Mouse (Mus musculus) thymus, postnatal 36 days (tissue): ENCODE measurements around the gene Hes3.

ENCODE experiments used
- DNase-seq, 2 experiments: peaks; one replicate each; pipeline ENCODE4 v3.0.0; 2022; ENCODE audit warnings: mixed read lengths in 2 of 2

Hes3 gene

GRCm38 (mm10) chr4:152291562-152291961, at the start of gene Hes3:
Gene Hes3 (minus strand): TSS chr4:152291662.
- DNase-seq: no peak

- peak; percentile 17 to 29 for DNase-seq
These were observed 49.3 kb upstream of the Hes3 start for GRCm38 (mm10) chr4:152340584-152341284.

DNA sequence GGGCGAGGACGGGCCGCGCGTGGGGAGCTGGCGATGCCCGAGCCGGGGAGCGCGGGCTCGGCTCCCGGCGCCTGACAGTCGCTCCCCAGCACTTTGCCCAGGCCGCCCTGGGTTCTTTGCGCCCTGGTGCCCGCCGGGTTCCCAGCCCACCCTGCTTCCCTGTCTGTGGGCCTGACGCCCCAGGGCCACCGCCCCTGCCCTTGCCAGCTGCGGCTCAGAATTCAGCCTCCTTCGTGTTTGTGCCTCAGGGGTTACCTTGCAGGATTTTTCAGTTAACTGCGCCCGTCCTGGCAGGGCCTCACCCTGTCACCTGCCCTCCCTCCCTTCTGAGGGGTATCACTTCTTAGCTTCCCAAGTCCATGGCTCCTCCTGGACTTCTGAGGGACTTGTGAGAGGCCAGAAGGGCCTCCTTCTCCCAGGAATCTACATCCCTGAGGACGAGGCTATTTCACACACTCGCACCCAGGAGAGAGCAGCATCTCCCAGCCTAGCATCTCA, 47.9 kb upstream of the Hes3 start:
- DNase-seq: no peak

DNA sequence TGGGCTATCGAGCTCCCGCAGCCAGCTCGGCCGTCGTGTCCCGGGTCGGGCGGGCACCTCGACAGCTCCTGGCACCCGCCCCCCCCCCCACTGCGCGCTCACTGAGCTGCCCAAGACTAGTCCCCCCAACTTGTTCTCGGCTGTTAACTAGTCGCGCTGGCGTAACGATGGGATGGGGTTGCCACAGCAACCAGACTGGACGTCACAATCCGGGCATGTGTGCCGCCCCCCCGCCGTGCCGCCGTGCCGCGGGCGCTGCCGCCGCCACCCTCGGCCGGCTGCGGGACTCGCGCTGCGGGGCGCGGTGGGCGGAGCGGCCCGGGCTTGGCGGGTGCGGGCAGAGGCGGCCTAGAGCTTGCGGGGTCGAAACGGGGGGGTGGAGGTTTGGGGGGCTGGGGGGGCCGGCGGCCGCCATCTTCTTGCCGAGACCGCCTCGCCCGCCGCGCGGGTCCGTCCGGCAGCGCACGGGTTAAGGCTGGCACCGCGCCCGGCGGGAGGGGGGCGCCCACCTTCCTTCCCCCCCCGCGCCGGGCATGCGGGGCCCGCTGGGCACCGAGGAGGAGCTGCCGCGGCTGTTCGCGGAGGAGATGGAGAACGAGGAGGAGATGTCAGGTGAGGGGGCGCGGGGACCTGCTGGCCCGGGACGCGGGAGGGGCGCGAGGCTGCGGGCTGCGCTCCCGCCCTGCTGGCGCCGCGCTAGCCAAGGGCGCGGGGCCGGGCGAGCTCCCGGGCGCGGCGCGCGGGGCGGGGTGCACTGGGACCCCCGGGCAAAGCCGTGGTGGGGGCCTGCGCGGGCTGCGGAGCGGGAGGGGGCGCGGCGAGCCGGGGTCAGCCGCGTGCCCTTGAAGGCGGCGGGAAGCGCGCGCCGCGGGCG, 47.2 kb upstream of the Hes3 start, which contains the start of gene Chd5:
Gene Chd5 (plus strand): TSS at position 233 of the 874 bp plus-strand sequence.
- DNase-seq: no peak

- no peak for DNase-seq
These were observed 46.3 kb upstream of the Hes3 start for GRCm38 (mm10) chr4:152337772-152338171.

DNA sequence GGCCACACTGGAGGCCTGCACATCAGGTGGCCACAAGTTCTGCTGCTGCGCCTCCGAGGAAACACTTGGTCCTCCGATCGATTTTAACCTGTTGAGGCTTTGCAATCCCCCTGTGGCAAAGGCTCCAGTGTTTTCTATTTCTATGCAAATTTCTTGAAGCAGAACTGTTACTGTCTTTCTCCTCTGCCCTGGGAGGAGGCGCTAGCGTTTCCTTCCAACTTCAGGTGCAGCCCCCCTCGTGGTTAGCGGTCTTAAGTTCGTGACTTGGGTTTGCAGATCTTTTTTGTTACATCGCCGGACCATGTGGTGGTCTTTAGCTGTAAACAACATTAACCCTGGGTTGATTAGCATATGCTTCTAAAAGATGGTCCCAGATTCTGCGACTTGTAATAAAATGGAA, 42.1 kb upstream of the Hes3 start:
- DNase-seq: no peak

DNA sequence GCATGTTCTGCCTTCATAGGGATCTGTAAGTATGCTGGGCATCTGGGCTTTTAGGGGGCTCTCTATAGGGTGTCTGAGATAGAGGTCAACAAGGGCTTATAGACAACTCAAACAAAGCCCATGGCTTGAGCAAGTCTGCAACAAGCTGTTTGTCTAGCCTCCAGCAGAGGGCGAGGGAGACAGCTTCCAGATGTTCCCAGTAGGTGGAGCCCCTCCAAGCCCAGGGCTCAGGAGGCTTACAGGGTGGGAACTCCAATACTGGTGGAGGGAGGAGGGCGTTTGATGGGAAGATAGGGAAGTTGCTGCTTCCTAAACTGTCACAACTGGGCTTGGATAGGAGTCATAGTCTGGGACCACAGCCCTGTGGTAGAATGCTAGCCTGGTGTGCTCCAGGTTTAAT, 41.5 kb upstream of the Hes3 start:
- peak; percentile 58 to 69 for DNase-seq

GRCm38 (mm10) chr4:152328691-152329090, 37.2 kb upstream of the Hes3 start:
- peak; percentile 51 to 54 for DNase-seq

- no peak for DNase-seq
These were observed 35.1 kb upstream of the Hes3 start for GRCm38 (mm10) chr4:152326543-152326942.

- DNase-seq: peak; percentile 88 to 93
These were observed 34.3 kb upstream of the Hes3 start, which contains the start of gene Rpl22 for GRCm38 (mm10) chr4:152325574-152326411. Gene Rpl22 (plus strand): TSS chr4:152325742.

GRCm38 (mm10) chr4:152324641-152325562, 33.4 kb upstream of the Hes3 start:
- no peak for DNase-seq

- DNase-seq: no peak
These were observed 30.0 kb upstream of the Hes3 start for GRCm38 (mm10) chr4:152321464-152321863.

DNA sequence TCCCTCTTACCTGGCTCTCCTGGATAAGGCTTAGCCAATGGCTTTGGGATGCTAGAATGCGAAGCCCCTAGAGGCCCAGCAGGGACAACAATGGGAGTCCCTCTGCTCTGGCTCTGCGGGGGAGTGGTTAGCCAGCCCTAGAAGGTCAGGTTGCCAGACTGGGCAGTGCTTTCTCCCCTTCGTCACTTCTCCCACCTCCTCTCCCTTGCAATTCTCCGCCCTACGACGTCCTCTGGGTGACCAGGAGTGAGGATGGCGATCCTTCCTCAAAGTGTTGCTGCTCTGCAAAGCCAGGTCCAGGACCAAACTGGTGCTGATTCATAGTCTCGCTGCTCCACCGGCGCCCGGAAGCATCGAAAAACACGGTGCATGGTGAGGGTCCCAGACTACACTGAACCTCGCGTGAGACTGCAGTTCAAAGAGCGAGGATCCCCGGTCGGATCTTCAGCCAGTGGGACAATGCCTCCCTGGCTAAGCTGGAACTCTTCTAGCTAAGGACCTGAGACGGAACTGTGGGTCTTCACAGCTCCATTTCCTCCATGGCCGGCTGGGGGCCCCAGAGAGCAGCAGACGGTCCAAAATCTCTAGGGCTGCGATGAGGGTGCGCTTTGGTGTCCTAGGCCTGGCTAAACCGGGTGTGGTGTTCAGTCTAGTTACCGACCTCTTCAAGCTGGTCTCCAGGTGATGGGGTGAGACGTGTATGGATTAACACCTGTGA, 27.2 kb upstream of the Hes3 start, which contains the start of gene Rnf207:
Gene Rnf207 (minus strand): TSS at position 477 of the 718 bp plus-strand sequence.
- DNase-seq: peak; percentile 38 to 49

GRCm38 (mm10) chr4:152317631-152318033, 26.2 kb upstream of the Hes3 start:
- DNase-seq: no peak

- no peak for DNase-seq
These were observed 24.2 kb upstream of the Hes3 start for GRCm38 (mm10) chr4:152315498-152316213.

GRCm38 (mm10) chr4:152313934-152314333, 22.5 kb upstream of the Hes3 start:
- no peak for DNase-seq

DNA sequence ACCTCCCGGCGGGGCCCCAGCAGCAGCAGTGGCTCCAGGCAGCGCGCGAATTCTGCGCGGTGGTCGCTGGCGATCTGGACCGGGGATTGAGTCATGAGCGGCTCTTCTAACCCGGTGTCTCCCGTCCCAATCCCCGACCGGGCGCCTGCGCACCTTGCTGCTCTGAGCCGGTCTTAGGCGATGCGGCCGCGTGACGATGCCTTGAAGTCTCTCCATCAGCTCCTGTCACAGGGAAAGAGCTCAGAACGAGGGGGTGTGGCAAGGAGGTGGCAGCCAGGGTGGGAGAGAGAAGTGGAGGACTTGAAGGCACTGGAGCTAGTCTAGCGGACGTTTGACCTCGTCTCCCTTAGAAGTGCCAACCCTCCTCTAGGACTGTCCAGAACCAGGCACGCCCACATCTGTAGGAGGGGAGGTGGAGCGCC, 21.8 kb upstream of the Hes3 start:
- no peak for DNase-seq

DNA sequence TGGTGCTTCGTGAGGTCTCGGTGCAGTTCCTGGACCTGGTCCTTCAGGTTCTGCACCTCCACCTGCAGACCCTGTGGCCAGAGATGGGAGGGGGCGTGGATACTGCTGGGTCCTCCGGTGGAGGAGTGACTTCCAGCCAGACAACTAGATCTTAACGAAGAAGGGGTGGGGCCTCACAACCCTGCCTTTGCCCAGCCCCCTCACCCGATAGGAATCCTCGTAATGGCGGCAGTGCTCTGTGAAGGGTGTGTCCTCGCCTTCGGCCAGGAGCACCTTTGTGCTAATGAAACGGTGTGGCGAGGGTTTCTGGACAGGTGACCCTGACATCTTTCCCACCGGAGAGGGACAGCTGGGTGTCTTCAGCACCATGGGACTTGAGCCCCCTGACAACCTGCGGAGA, 20.7 kb upstream of the Hes3 start:
- no peak for DNase-seq

GRCm38 (mm10) chr4:152307542-152307941, 16.1 kb upstream of the Hes3 start:
- no peak for DNase-seq

DNA sequence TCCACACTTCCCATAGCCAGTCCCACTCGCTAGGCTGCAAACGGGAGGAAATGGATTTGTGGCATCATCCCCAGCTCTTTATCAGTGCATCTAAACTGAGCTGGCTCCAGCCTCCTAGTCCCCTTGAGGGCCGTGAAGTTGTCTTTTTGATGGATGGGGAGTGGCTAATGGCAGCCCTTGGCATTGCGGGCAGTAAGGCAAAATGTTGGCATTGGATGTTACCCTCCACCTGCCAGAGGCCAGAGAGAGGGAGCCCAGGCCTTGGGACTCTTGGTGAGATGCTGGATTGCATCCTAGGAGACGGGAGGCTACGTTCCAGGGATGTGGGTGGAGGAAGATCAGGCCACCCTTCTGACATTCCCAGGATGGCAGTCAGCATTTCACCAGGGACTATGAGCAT, 14.5 kb upstream of the Hes3 start:
- no peak for DNase-seq
